Mouse (Mus musculus): ENCODE data around the gene Fkbp1b.

DNA sequence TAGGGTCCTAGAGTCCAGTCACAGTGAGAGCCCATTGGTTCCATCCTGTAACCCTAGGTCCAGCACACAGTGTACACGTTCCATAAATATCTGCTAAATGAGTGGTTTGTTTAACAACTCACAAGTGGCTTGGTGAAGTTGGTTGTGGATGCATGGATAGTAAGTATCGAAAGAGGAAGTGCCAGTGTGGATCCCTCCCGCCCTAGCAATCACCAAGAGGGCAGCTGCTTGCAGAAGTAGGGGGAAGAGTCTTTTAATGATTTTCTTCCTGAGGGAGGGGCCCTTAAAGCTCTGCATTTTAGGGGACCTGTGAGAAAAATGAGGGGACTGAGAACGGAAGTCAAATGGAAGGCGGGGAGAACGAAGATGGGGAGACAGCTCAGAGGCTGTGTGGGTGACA is 1.4 kb downstream of the Fkbp1b start:
- TF ChIP-seq CTCF (IDR thresholded peaks at IDR 0.05; ENCODE audit: control insufficient read depth, insufficient read depth, insufficient replicate concordance, low read depth, low read length) (no peak), POLR2A (IDR thresholded peaks at IDR 0.05; ENCODE audit: control insufficient read depth, low read depth, low read length) (no peak)
